Mouse (Mus musculus): ENCODE results near the gene Ttc22. TPM values are rescaled to one million over a fixed set of nuclear protein-coding genes. Genes with fewer than 3 reads are reported as not detected.

Ttc22 gene
- polyA plus RNA-seq, 1 experiment = not detected

DNA sequence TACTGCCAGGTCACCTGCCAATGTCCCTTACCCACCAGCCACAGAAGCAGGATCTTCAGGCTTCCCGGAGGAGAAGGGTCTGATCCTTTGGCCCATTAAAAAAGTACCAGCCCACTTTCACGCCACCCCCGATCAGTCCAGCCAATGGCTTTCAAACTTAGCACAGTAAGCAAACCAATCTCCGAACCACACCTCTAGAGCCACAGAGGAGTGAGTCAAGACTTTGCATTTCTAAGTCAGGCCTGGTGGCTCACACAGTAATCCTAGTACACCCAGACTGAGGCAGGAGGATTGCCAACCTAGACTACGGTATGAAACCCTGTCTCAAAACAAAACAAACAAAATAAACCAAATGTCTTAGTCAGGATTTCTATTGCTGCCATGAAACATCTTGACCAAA, 7.1 kb downstream of the Ttc22 start:
- Histone ChIP-seq H3K4me1 (ENCODE audit: control insufficient read depth, insufficient read depth, low read length) (no peaks in the 10 kb centered on the region), H3K27ac (ENCODE audit: insufficient read depth, low read depth, low read length) (no peak overlapping the region), H3K4me3 (ENCODE audit: insufficient read depth, low read length) (no peak overlapping the region)
- TF ChIP-seq POLR2A (IDR thresholded peaks at IDR 0.05; ENCODE audit: borderline replicate concordance, low read depth, low read length) (no peak), CTCF (IDR thresholded peaks at IDR 0.05; ENCODE audit: low read depth, low read length) (no peak)

- Histone ChIP-seq H3K4me3 (ENCODE audit: insufficient read depth, low read length) (no peak overlapping the region), H3K27ac (ENCODE audit: insufficient read depth, low read depth, low read length) (no peak overlapping the region), H3K4me1 (ENCODE audit: control insufficient read depth, insufficient read depth, low read length) (no peaks in the 10 kb centered on the region)
- no peak for TF ChIP-seq CTCF (IDR thresholded peaks at IDR 0.05; ENCODE audit: low read depth, low read length)
- no peak for TF ChIP-seq POLR2A (IDR thresholded peaks at IDR 0.05; ENCODE audit: borderline replicate concordance, low read depth, low read length)
Measured at GRCm38 (mm10) chr4:106630333-106631220, 8.3 kb downstream of the Ttc22 start.

DNA sequence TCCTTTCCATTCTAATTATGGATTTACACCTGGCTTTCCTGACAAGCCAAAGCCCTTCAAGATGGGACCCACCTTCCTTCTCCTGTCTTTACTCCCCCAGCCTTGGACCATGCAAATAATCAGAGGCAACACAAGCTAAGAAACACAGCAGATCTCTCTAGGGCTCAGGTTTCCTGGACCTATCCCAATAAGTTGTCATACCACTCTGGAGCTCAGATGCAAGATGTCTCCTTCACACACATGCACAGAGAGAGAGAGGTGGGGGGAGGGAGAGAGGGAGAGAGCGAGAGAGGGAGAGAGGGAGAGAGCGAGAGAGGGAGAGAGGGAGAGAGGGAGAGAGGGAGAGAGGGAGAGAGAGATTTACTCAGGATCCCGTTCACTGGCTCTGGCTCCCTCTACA, 10.1 kb downstream of the Ttc22 start:
- Histone ChIP-seq H3K4me3 (ENCODE audit: insufficient read depth, low read length) (no peak overlapping the region), H3K27ac (ENCODE audit: insufficient read depth, low read depth, low read length) (no peak overlapping the region), H3K4me1 (ENCODE audit: control insufficient read depth, insufficient read depth, low read length) (no peaks in the 10 kb centered on the region)
- TF ChIP-seq POLR2A (IDR thresholded peaks at IDR 0.05; ENCODE audit: borderline replicate concordance, low read depth, low read length) (no peak), CTCF (IDR thresholded peaks at IDR 0.05; ENCODE audit: low read depth, low read length) (no peak)

DNA sequence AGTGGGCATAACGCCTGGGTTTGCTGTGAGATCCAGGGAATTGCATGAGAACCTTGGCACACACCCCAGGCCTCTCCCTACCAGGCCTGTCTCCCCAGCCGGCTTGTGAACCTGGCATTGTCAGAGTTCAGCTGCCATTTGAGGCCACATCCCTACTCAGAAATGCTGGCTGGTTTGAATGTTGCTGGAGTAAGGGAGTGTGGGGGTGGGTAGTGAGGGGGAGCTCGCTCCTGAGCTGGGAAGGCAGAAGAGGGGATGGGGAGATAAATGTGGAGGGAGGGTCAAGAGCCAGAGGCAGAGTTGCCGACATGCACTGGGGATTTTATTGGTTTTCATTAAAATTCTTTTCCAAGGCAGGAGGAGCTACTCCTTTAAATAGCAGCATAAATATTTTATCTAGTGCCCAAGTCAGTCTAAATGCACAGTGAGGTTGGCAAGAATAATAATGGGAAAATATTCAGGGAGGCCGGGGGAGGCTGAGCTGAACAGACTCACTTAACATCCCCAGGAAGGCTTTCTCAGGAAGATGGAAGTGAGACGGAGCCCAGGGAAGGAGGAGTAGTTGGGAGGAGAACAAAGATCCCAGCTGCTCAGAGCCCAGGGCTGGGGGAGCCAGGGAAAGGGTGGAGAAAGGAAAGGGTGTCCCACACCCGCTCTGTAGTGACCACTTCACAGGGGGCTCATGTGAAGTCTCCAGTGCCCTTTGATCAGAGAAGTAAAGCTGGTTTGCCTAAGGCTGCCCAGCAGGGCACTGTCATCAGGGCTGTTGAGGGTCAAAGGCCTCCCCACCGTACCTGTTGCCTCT, 11.3 kb downstream of the Ttc22 start:
- no peak overlapping the region for H3K27ac ChIP-seq (ENCODE audit: insufficient read depth, low read depth, low read length)
- H3K4me1 ChIP-seq (ENCODE audit: control insufficient read depth, insufficient read depth, low read length) = no peaks in the 10 kb centered on the region
- TF ChIP-seq CTCF (IDR thresholded peaks at IDR 0.05; ENCODE audit: low read depth, low read length) (no peak), POLR2A (IDR thresholded peaks at IDR 0.05; ENCODE audit: borderline replicate concordance, low read depth, low read length) (no peak)
- H3K4me3 ChIP-seq (ENCODE audit: insufficient read depth, low read length) = no peak overlapping the region

- TF ChIP-seq CTCF (IDR thresholded peaks at IDR 0.05; ENCODE audit: low read depth, low read length) (no peak), POLR2A (IDR thresholded peaks at IDR 0.05; ENCODE audit: borderline replicate concordance, low read depth, low read length) (no peak)
- Histone ChIP-seq H3K27ac (ENCODE audit: insufficient read depth, low read depth, low read length) (no peak overlapping the region), H3K4me1 (ENCODE audit: control insufficient read depth, insufficient read depth, low read length) (no peaks in the 10 kb centered on the region), H3K4me3 (ENCODE audit: insufficient read depth, low read length) (no peak overlapping the region)
Measured at GRCm38 (mm10) chr4:106634086-106634479, 11.9 kb downstream of the Ttc22 start.

GRCm38 (mm10) chr4:106643483-106644217, 21.4 kb downstream of the Ttc22 start:
- Histone ChIP-seq H3K27ac (ENCODE audit: insufficient read depth, low read depth, low read length) (no peak overlapping the region), H3K4me3 (ENCODE audit: insufficient read depth, low read length) (no peak overlapping the region), H3K4me1 (ENCODE audit: control insufficient read depth, insufficient read depth, low read length) (no peaks in the 10 kb centered on the region)
- TF ChIP-seq CTCF (IDR thresholded peaks at IDR 0.05; ENCODE audit: low read depth, low read length) (no peak), POLR2A (IDR thresholded peaks at IDR 0.05; ENCODE audit: borderline replicate concordance, low read depth, low read length) (no peak)

DNA sequence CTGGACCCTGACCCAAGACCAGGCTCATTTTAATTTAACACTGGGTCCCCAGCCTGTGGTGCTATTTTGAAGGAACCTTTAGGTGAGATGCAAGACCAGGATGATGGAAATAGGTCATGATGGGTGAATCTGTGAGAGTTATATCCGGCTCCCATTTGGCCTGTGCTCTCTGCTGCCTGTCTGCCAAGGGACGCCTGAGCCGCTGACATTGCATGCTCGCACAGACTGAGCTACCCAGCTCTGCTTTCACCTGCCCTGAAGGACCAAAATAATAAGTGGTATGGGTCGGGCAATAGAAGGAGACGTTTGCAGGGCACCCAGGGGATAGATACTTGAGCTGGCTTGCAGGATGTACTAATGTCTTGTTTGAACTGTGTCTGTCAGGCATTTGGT, 22.0 kb downstream of the Ttc22 start:
- no peak overlapping the region for H3K27ac ChIP-seq (ENCODE audit: insufficient read depth, low read depth, low read length)
- no peaks in the 10 kb centered on the region for H3K4me1 ChIP-seq (ENCODE audit: control insufficient read depth, insufficient read depth, low read length)
- no peak overlapping the region for H3K4me3 ChIP-seq (ENCODE audit: insufficient read depth, low read length)
- TF ChIP-seq POLR2A (IDR thresholded peaks at IDR 0.05; ENCODE audit: borderline replicate concordance, low read depth, low read length) (no peak), CTCF (IDR thresholded peaks at IDR 0.05; ENCODE audit: low read depth, low read length) (no peak)

DNA sequence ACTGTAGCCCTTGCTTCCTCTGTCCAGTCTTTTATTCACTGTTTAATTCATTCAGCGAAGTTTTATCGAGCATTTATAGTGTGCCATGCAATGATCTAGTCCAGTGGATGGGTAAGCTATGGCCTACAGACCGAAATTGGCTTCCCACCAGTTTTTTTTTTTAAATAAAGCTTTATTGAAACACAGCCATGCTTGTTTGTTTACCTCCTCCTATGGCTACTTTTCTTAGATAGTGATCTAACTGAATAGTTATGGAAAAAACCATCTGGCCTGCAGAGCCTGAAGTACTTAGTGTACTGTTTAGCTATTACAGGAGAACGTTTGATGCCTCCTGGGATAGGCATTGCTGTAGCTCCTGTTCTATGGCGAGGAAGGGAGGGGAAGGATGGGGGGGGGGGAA, 23.6 kb downstream of the Ttc22 start:
- Histone ChIP-seq H3K4me1 (ENCODE audit: control insufficient read depth, insufficient read depth, low read length) (no peaks in the 10 kb centered on the region), H3K27ac (ENCODE audit: insufficient read depth, low read depth, low read length) (no peak overlapping the region), H3K4me3 (ENCODE audit: insufficient read depth, low read length) (no peak overlapping the region)
- TF ChIP-seq CTCF (IDR thresholded peaks at IDR 0.05; ENCODE audit: low read depth, low read length) = no peak
- no peak for TF ChIP-seq POLR2A (IDR thresholded peaks at IDR 0.05; ENCODE audit: borderline replicate concordance, low read depth, low read length)

DNA sequence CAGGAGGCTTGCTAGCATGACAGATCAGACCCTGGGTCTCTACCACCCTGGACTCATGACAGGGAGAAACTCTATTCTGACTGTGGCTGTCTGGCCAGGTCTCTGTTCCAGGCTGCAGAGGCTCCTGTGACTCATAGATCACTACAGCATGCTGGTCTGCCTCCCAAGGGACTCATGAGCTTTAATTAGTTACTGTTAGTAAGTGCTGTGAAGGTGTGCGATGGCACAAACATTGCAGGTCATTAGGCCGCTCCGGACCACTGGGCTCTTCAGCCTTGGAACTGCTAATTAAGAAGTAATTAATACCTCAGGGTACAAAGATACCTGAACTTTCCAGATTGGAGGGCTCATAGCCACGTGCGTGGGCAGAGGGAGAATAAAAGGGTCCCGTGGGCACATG, 24.9 kb downstream of the Ttc22 start:
- Histone ChIP-seq H3K27ac (ENCODE audit: insufficient read depth, low read depth, low read length) (no peak overlapping the region), H3K4me1 (ENCODE audit: control insufficient read depth, insufficient read depth, low read length) (peaks cover 4% of the 10 kb centered on the region), H3K4me3 (ENCODE audit: insufficient read depth, low read length) (no peak overlapping the region)
- TF ChIP-seq CTCF (IDR thresholded peaks at IDR 0.05; ENCODE audit: low read depth, low read length) (no peak), POLR2A (IDR thresholded peaks at IDR 0.05; ENCODE audit: borderline replicate concordance, low read depth, low read length) (no peak)

Data from bone marrow macrophage, adult 2 months (primary cell).